Mouse (Mus musculus) spleen, adult 2 months (tissue): ENCODE results near the gene Dkk3.

ENCODE experiments used
- CTCF ChIP-seq: fragments of 200-500 bp; IDR thresholded peaks from 2 replicates; pipeline ENCODE4 v1.5.1; 2011; ENCODE audit warnings: mild to moderate bottlenecking, inconsistent platforms; ENCODE audit not compliant: insufficient read depth, insufficient read length, insufficient replicate concordance; ENCODE audit errors: extremely low read depth
- POLR2A ChIP-seq: fragments of 200-500 bp; IDR thresholded peaks from 2 replicates; pipeline ENCODE4 v1.6.1; 2011; ENCODE audit warnings: low read depth, low read length, inconsistent platforms

DNA sequence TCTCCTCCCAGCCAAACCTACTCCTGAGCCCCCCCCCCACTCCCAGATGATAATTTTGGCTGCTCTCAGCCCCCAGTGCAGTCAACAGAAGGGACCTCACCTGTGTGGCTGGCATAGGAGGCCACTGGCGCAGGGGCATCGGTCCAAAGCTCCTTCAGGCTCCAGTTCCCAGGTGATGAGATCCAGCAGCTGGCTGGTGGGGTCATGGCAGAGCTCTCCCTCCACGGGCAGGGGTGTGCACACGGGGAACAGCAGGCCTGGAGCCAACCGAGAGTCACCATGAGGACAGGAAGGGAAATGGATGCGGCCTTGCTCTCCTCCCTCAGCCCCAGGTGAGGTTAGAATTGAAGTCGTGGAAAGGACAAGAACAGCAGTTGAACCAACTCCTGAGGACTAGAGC, 39.6 kb downstream of the Dkk3 start:
- TF ChIP-seq CTCF (no peak), POLR2A (no peak)
